Mouse (Mus musculus) ES-E14 (cell line): Measurements from ENCODE around the gene Pth1r. TPM values are rescaled to one million over a fixed set of nuclear protein-coding genes. Genes with fewer than 3 reads are reported as not detected.

Experiments
- DNase-seq: peaks from one replicate; pipeline ENCODE4 v3.0.0-alpha.2; 2013; ENCODE audit warnings: low read depth, low spot score
- H3K27ac ChIP-seq: 2 replicates; pipeline ENCODE4 v1.5.1; 2012; ENCODE audit warnings: low read depth, mild to moderate bottlenecking, low read length, moderate library complexity, mixed read lengths; ENCODE audit not compliant: poor library complexity, insufficient read depth, severe bottlenecking
- H3K36me3 ChIP-seq: 2 replicates; pipeline ENCODE4 v1.6.1; 2012; ENCODE audit warnings: mild to moderate bottlenecking, low read length, moderate library complexity, mixed read lengths; ENCODE audit not compliant: control insufficient read depth, poor library complexity, insufficient read depth, severe bottlenecking
- H3K4me1 ChIP-seq, 2 experiments: fragments of 150-350 bp in 1 of 2; sonication (generic) in 1 of 2; 2 replicates each; pipeline ENCODE4 v1.6.1; 2012; ENCODE audit warnings: low read length in 2 of 2, mild to moderate bottlenecking in 1 of 2, mixed read lengths in 1 of 2; ENCODE audit not compliant: control insufficient read depth in 2 of 2, insufficient read depth in 2 of 2, poor library complexity in 1 of 2
- H3K4me3 ChIP-seq, 2 experiments: fragments of 150-350 bp in 1 of 2; sonication (generic) in 1 of 2; 2 replicates each; pipeline ENCODE4 v1.5.1; 2012; ENCODE audit warnings: low read length in 2 of 2, low read depth in 1 of 2, mild to moderate bottlenecking in 1 of 2, mixed read lengths in 1 of 2; ENCODE audit not compliant: insufficient read depth in 1 of 2, poor library complexity in 1 of 2, severe bottlenecking in 1 of 2
- H3K9ac ChIP-seq: 2 replicates; pipeline ENCODE4 v1.6.1; 2012; ENCODE audit warnings: low read depth, mild to moderate bottlenecking, low read length, mixed read lengths; ENCODE audit not compliant: poor library complexity, insufficient read depth, severe bottlenecking
- H3K9me3 ChIP-seq: fragments of 150-350 bp; sonication (generic); 2 replicates; pipeline ENCODE4 v1.6.1; 2012; ENCODE audit warnings: low read depth, mild to moderate bottlenecking, low read length; ENCODE audit not compliant: control insufficient read depth, insufficient read depth
- CHD2 ChIP-seq: IDR thresholded peaks from 2 replicates; pipeline ENCODE4 v1.6.1; 2014; ENCODE audit warnings: mild to moderate bottlenecking, low read depth, low read length, inconsistent platforms
- HCFC1 ChIP-seq: IDR thresholded peaks from 2 replicates; pipeline ENCODE4 v1.6.1; 2012; ENCODE audit warnings: low read length, inconsistent platforms, borderline replicate concordance; ENCODE audit not compliant: insufficient read depth
- MAFK ChIP-seq: IDR thresholded peaks from 2 replicates; pipeline ENCODE4 v1.6.1; 2014; ENCODE audit warnings: mild to moderate bottlenecking, low read depth, low read length, inconsistent platforms; ENCODE audit not compliant: insufficient read depth
- ZC3H11A ChIP-seq: IDR thresholded peaks from 2 replicates; pipeline ENCODE4 v1.6.1; 2012; ENCODE audit warnings: low read depth, mild to moderate bottlenecking, inconsistent platforms, low read length, borderline replicate concordance
- ZNF384 ChIP-seq: IDR thresholded peaks from 2 replicates; pipeline ENCODE4 v1.6.1; 2012; ENCODE audit warnings: low read depth, low read length, inconsistent platforms
- in situ Hi-C, 2 experiments: fragments of 600-800 bp; cut with MboI; formaldehyde crosslinking; loops; one replicate each; pipeline ENCODE4 v1.15.1; 2025; ENCODE audit warnings: low sequenced_read_pairs in 2 of 2, inconsistent platforms in 1 of 2; ENCODE audit not compliant: unreplicated experiment in 2 of 2
- total RNA-seq: library from RNA; depleted of rRNA; stranded (reverse); fragments of 300-350 nt; gene quantifications from 2 replicates; pipeline ENCODE4 v1.2.3, GENCODE M21; 2012

Gene Pth1r
- total RNA-seq, 1 experiment, result 6.8 TPM

DNA sequence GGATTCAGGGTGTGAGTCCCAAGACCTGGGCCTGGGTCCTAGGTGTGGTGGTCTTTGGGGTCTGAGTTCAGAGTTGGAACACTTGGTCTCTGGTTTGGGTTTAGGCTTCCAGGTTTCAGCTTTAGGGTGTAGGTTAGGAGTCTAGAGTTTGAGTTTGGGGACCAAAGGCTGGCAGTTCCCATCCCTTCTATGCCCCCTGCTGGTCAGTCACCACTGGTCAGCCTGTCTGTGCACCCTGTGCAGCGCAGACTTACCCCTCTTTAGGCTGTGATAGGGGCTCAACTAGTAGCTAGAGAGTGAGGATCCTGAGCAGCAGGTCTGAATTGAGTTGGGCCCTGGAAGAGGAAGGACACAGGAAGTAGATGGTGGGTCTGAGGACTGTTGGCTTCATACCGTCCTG, 12.3 kb upstream of the Pth1r start:
- no peaks in the 10 kb centered on the region for H3K36me3 ChIP-seq
- no peak overlapping the region for H3K9ac ChIP-seq
- in situ Hi-C loops, result no loop called here
- no peak for DNase-seq
- H3K27ac ChIP-seq, result no peak overlapping the region
- no peaks in the 10 kb centered on the region; a peak in 1 of 4 replicates for H3K4me1 ChIP-seq
- no peaks in the 10 kb centered on the region for H3K9me3 ChIP-seq
- H3K4me3 ChIP-seq, result no peak overlapping the region
- TF ChIP-seq CHD2, result no peak
- no peak for TF ChIP-seq ZC3H11A
- no peak for TF ChIP-seq HCFC1
- TF ChIP-seq ZNF384, result no peak
- no peak for TF ChIP-seq MAFK

DNA sequence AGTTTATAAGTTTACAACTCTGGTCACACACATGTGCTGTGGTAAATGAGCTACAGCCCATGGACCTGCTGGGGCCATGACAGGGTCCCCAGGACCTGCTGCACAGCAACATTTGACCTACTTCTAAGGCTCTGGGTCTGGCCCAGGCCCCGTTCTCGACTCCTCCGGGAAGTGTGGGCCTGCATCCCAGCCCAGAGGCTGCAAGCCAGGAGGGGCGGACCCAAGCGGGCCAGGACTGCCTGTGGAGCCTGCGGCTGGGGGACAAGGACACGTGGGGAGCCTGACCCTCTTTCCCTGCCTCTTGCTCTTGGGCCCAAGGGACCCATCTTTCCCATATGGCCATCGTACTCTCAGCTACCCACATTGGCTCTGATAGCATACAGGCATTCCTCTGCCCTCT, 11.7 kb upstream of the Pth1r start:
- in situ Hi-C loops, result no loop called here
- TF ChIP-seq ZC3H11A (no peak), CHD2 (no peak), ZNF384 (no peak), MAFK (no peak), HCFC1 (no peak)
- no peak for DNase-seq

DNA sequence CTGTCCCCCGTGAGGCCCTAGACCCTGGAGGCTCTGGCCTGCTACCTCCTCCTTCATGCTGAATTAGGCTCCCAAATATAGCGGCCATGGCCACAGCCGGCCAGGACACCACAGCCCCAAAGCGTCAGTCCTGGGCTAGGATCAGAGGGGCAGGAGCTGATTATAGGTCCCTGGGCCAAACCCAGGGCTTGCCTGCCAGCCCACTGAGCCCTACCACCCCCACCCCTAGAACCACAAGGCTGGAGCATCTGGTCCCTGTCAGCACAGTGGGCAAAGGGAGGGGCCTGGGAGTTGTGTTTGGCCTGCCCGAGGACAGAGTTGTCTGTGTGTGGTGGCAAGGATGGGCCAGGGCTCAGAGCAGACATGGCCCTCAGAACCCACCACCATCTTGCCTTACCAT, 10.9 kb upstream of the Pth1r start:
- Histone ChIP-seq H3K4me3 (no peak overlapping the region), H3K36me3 (no peaks in the 10 kb centered on the region), H3K9me3 (no peaks in the 10 kb centered on the region), H3K9ac (no peak overlapping the region), H3K27ac (no peak overlapping the region), H3K4me1 (no peaks in the 10 kb centered on the region)
- DNase-seq, result no peak
- in situ Hi-C loops, result no loop called here
- TF ChIP-seq HCFC1 (no peak), CHD2 (no peak), MAFK (no peak), ZNF384 (no peak), ZC3H11A (no peak)

More for the DNA sequence above, 11.7 kb upstream of the Pth1r start:
- H3K4me1 ChIP-seq, result no peaks in the 10 kb centered on the region; a peak in 1 of 4 replicates
- H3K36me3 ChIP-seq, result no peaks in the 10 kb centered on the region
- no peak overlapping the region for H3K9ac ChIP-seq
- no peaks in the 10 kb centered on the region for H3K9me3 ChIP-seq
- no peak overlapping the region for H3K4me3 ChIP-seq
- H3K27ac ChIP-seq, result no peak overlapping the region

DNA sequence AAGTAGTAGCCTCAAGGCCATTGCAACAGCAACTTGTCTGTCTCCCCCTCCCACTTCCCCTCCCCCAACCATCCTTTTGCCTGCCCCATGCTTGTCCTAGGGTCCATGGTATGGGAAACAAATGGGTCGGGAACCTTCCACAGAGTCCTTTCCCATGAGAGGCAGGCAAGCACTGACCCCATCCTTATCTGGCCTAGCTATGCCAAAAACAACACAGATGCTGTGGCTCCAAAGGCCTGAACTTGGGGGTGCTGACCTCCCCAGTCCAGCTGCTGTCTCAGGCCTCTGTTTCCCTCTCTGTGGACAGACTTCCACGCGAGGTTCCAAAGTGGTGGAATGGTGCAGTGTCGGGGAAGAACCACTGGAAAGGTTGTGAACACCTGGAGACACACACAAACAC, 6.8 kb upstream of the Pth1r start:
- in situ Hi-C loops, result no loop called here
- Histone ChIP-seq H3K9me3 (no peaks in the 10 kb centered on the region), H3K36me3 (no peaks in the 10 kb centered on the region), H3K4me3 (no peak overlapping the region), H3K4me1 (0 out of 4 replicates have a peak, but pooled peaks cover 0 to 2% of the 10 kb centered on the region in 2 experiments), H3K9ac (no peak overlapping the region), H3K27ac (no peak overlapping the region)
- DNase-seq, result no peak
- TF ChIP-seq ZC3H11A (no peak), HCFC1 (no peak), ZNF384 (no peak), MAFK (no peak), CHD2 (no peak)

GRCm38 (mm10) chr9:110752917-110753435, 6.0 kb upstream of the Pth1r start:
- no peaks in the 10 kb centered on the region for H3K36me3 ChIP-seq
- H3K9me3 ChIP-seq, result no peaks in the 10 kb centered on the region
- H3K9ac ChIP-seq, result no peak overlapping the region
- H3K4me1 ChIP-seq, result 0 out of 4 replicates have a peak, but pooled peaks cover 0 to 2% of the 10 kb centered on the region in 2 experiments
- TF ChIP-seq ZC3H11A (no peak), HCFC1 (no peak), MAFK (no peak), CHD2 (no peak), ZNF384 (no peak)
- no peak overlapping the region for H3K27ac ChIP-seq
- no peak for DNase-seq
- in situ Hi-C loops, result no loop called here
- H3K4me3 ChIP-seq, result no peak overlapping the region
